Mouse (Mus musculus) gastrocnemius, adult 8-10 months (tissue): ENCODE results near the gene Tert. TPM values are rescaled to one million over a fixed set of nuclear protein-coding genes. Genes with fewer than 3 reads are reported as not detected.

ENCODE experiments used
- DNase-seq, 2 experiments: peaks; one replicate each; pipeline ENCODE4 v3.0.0; 2022; ENCODE audit warnings: low spot score in 2 of 2
- total RNA-seq, 4 experiments: library from RNA; stranded (reverse); gene quantifications; 2 replicates each; pipeline ENCODE4 v1.2.4; 2022

The Tert gene
- total RNA-seq, 4 experiments from 2014 or later: 0.15 TPM; not detected in 3

- DNase-seq: no peak
These were observed 48.5 kb downstream of the Tert start for GRCm38 (mm10) chr13:73675161-73675560.

- no peak for DNase-seq
These were observed 51.1 kb downstream of the Tert start, which contains the start of gene Slc6a18 for GRCm38 (mm10) chr13:73677853-73678252. Gene Slc6a18, minus strand, starts transcription at chr13:73678023.

- DNase-seq: no peak
These were observed 52.6 kb downstream of the Tert start for GRCm38 (mm10) chr13:73679311-73679710.

GRCm38 (mm10) chr13:73680394-73680793 lies 53.7 kb downstream of the Tert start:
- DNase-seq: no peak

GRCm38 (mm10) chr13:73682226-73682625 lies 55.5 kb downstream of the Tert start:
- DNase-seq: no peak

GRCm38 (mm10) chr13:73683682-73684081 lies 57.0 kb downstream of the Tert start:
- no peak for DNase-seq

GRCm38 (mm10) chr13:73684412-73684811 lies 57.7 kb downstream of the Tert start:
- no peak for DNase-seq

- DNase-seq: no peak
These were observed 58.8 kb downstream of the Tert start for GRCm38 (mm10) chr13:73685502-73685901.

GRCm38 (mm10) chr13:73687601-73688000 lies 60.9 kb downstream of the Tert start:
- DNase-seq: no peak

- no peak for DNase-seq
These were observed 62.2 kb downstream of the Tert start for GRCm38 (mm10) chr13:73688934-73689333.

GRCm38 (mm10) chr13:73692249-73692868 lies 65.6 kb downstream of the Tert start:
- DNase-seq: no peak

GRCm38 (mm10) chr13:73693333-73693732 lies 66.6 kb downstream of the Tert start:
- no peak for DNase-seq

- no peak for DNase-seq
These were observed 68.3 kb downstream of the Tert start for GRCm38 (mm10) chr13:73694972-73695371.

- no peak for DNase-seq
These were observed 69.8 kb downstream of the Tert start for GRCm38 (mm10) chr13:73696529-73696928.

Other genes with a start within 250 kb of the Tert start
- 1 to 10 TPM; 1.6 to 3.4 (median 2.6) TPM for gene Lpcat1, start 159.7 kb upstream of the Tert start, total RNA-seq
- not detected for gene Slc6a3, start 90.2 kb upstream of the Tert start, total RNA-seq
- 10 to 100 TPM; 34.3 to 42.0 (median 37.0) TPM for gene Clptm1l, start 22.9 kb upstream of the Tert start, total RNA-seq
- under 1 TPM in 3 of 4 experiments, not detected in 1; 0.07 to 0.43 (median 0.12) TPM for gene Slc6a18, start 51.1 kb downstream of the Tert start, total RNA-seq
- gene Slc6a19, start 78.0 kb downstream of the Tert start, total RNA-seq: not detected
- gene Slc12a7, start 106.2 kb downstream of the Tert start, total RNA-seq: 1 to 10 TPM; 3.5 to 5.1 (median 3.6) TPM
- gene Nkd2, start 220.7 kb downstream of the Tert start, total RNA-seq: 1 to 10 TPM in 3 of 4 experiments, under 1 TPM in 1; 0.97 to 1.7 (median 1.4) TPM